Mouse (Mus musculus): ENCODE measurements around the gene Pnmt. TPM values are rescaled to one million over a fixed set of nuclear protein-coding genes. Genes with fewer than 3 reads are reported as not detected.
A peak's percentile ranks its signal among the peaks of the same experiment; 100 is the strongest.

Pnmt gene
- total and polyA plus RNA-seq, 2 experiments from 2014 or later, result 4.2 TPM; not detected in 1

DNA sequence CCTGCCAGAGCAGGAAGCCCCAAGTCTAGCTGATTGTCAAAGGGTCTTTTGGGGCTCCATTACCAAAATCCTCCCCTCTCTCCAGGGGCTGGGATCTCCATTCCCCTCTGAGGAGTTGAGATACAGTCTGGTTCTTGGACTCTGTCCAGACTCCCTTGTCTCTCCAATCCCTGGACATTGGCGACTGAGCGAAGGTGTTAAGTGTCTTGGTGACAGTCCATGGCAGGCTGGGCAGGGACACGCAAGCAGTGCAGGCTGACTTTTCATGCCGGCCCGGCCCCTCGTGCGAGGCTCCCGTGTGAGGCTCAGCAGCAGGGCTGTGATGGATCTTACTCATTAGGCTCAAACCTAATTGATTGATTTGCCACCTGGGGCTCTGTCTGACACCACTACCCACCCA, 12.0 kb upstream of the Pnmt start:
- peaks cover 60% of the 10 kb centered on the region for H3K4me1 ChIP-seq (ENCODE audit: control insufficient read depth, insufficient read depth)
- H3K27me3 ChIP-seq (ENCODE audit: control insufficient read depth, insufficient read depth, low read length), result no peaks in the 10 kb centered on the region
- peaks cover 34% of the 10 kb centered on the region for H3K36me3 ChIP-seq (replicated peaks; ENCODE audit: control insufficient read depth, insufficient read depth, low read length)
- ATAC-seq (ENCODE audit: insufficient read depth, low read depth) (peak; percentile 65), DNase-seq (ENCODE audit: low spot score) (peak; percentile 84)
- H3K4me2 ChIP-seq (ENCODE audit: low read depth, low read length), result no peak overlapping the region
- 33% methylated on average over 8 of the region's 8 CpGs for WGBS
- no peak overlapping the region for H3K4me3 ChIP-seq (ENCODE audit: low read depth, low read length)
- no peak overlapping the region for H3K9ac ChIP-seq (replicated peaks; ENCODE audit: low read depth, low read length)
- H3K9me3 ChIP-seq (replicated peaks; ENCODE audit: control insufficient read depth, low read length), result no peaks in the 10 kb centered on the region
- H3K27ac ChIP-seq (ENCODE audit: low read depth), result peak overlapping the region; percentile 71
- TF ChIP-seq EP300 (IDR thresholded peaks at IDR 0.05; ENCODE audit: low read depth) (no peak), CTCF (IDR thresholded peaks at IDR 0.05; ENCODE audit: low read depth) (no peak)

DNA sequence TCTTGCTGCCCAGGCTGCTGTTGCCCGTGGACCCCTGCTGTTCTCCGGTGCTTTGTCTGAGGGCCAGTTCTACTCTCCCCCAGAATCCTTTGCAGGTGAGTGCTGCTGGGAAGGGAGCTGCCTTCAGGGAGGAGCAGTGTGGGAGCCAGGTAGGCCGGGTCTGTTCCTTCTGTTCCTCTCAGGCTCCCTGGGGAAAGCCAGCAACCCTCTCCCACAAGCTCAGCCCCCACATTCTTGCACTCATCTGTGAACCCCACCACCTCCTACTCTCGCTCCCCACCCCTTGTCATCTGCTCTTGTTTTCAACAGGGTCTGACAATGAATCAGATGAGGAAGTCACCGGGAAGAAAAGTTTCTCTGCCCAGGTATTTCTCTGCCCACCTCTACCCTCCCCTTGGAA, 9.5 kb upstream of the Pnmt start:
- H3K27ac ChIP-seq (ENCODE audit: low read depth), result peak overlapping the region; percentile 81
- TF ChIP-seq CTCF (IDR thresholded peaks at IDR 0.05; ENCODE audit: low read depth), result no peak
- TF ChIP-seq EP300 (IDR thresholded peaks at IDR 0.05; ENCODE audit: low read depth), result no peak
- H3K4me1 ChIP-seq (ENCODE audit: control insufficient read depth, insufficient read depth), result peaks cover 75% of the 10 kb centered on the region

DNA sequence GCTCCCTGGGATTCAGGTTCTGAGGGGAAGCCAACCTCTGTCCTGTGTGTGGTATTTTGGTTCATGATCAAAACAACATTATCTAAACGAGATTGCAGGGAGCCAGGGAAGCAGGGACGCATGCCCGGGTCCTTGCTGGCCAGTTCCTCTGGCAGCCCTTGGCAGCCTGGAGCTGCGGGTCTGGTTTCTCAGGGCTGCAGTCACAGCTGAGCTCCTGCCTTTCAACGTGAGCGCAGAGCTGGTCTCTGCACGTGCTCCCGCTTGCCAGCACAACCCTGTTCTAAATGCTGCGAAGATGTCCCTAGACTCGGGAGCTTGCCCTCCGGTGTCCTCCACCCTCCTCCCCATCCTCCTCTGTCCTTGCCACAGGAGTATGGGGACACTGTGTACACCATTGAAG, 8.5 kb upstream of the Pnmt start:
- H3K27me3 ChIP-seq (ENCODE audit: control insufficient read depth, insufficient read depth, low read length), result no peaks in the 10 kb centered on the region
- H3K9me3 ChIP-seq (replicated peaks; ENCODE audit: control insufficient read depth, low read length), result no peaks in the 10 kb centered on the region
- 28% methylated on average over 11 of the region's 11 CpGs for WGBS
- H3K36me3 ChIP-seq (replicated peaks; ENCODE audit: control insufficient read depth, insufficient read depth, low read length), result peaks cover 47% of the 10 kb centered on the region
- H3K4me2 ChIP-seq (ENCODE audit: low read depth, low read length), result no peak overlapping the region
- H3K4me3 ChIP-seq (ENCODE audit: low read depth, low read length), result no peak overlapping the region
- peak; percentile 52 for ATAC-seq (ENCODE audit: insufficient read depth, low read depth)
- peak; percentile 45 for DNase-seq (ENCODE audit: low spot score)
- peaks cover 72% of the 10 kb centered on the region for H3K4me1 ChIP-seq (ENCODE audit: control insufficient read depth, insufficient read depth)
- peak overlapping the region; percentile 81 for H3K27ac ChIP-seq (ENCODE audit: low read depth)
- TF ChIP-seq CTCF (IDR thresholded peaks at IDR 0.05; ENCODE audit: low read depth), result no peak
- no peak for TF ChIP-seq EP300 (IDR thresholded peaks at IDR 0.05; ENCODE audit: low read depth)
- no peak overlapping the region for H3K9ac ChIP-seq (replicated peaks; ENCODE audit: low read depth, low read length)

More for the DNA sequence above, 9.5 kb upstream of the Pnmt start:
- peaks cover 47% of the 10 kb centered on the region for H3K36me3 ChIP-seq (replicated peaks; ENCODE audit: control insufficient read depth, insufficient read depth, low read length)
- no peak overlapping the region for H3K4me2 ChIP-seq (ENCODE audit: low read depth, low read length)
- DNase-seq (ENCODE audit: low spot score) (peak; percentile 2), ATAC-seq (ENCODE audit: insufficient read depth, low read depth) (no peak)
- H3K9ac ChIP-seq (replicated peaks; ENCODE audit: low read depth, low read length), result 0 out of 2 replicates have a peak overlapping the region, but pooled peaks have one; percentile 13
- no peaks in the 10 kb centered on the region for H3K9me3 ChIP-seq (replicated peaks; ENCODE audit: control insufficient read depth, low read length)
- no peak overlapping the region for H3K4me3 ChIP-seq (ENCODE audit: low read depth, low read length)
- no peaks in the 10 kb centered on the region for H3K27me3 ChIP-seq (ENCODE audit: control insufficient read depth, insufficient read depth, low read length)
- WGBS, result 65% methylated on average over 5 of the region's 5 CpGs

GRCm38 (mm10) chr11:98379379-98379778, 6.9 kb upstream of the Pnmt start:
- H3K27ac ChIP-seq (ENCODE audit: low read depth), result peak overlapping the region; percentile 88
- H3K9ac ChIP-seq (replicated peaks; ENCODE audit: low read depth, low read length), result no peak overlapping the region

GRCm38 (mm10) chr11:98380106-98380505, 6.1 kb upstream of the Pnmt start:
- no peak overlapping the region for H3K4me3 ChIP-seq (ENCODE audit: low read depth, low read length)
- H3K27ac ChIP-seq (ENCODE audit: low read depth), result peak overlapping the region; percentile 88
- H3K27me3 ChIP-seq (ENCODE audit: control insufficient read depth, insufficient read depth, low read length), result no peaks in the 10 kb centered on the region
- WGBS, result 52% methylated on average over 6 of the region's 6 CpGs
- ATAC-seq (ENCODE audit: insufficient read depth, low read depth), result 0 out of 2 replicates have a peak, but pooled peaks have one; percentile 13
- H3K4me2 ChIP-seq (ENCODE audit: low read depth, low read length), result no peak overlapping the region
- no peaks in the 10 kb centered on the region for H3K9me3 ChIP-seq (replicated peaks; ENCODE audit: control insufficient read depth, low read length)
- no peak for TF ChIP-seq CTCF (IDR thresholded peaks at IDR 0.05; ENCODE audit: low read depth)
- TF ChIP-seq EP300 (IDR thresholded peaks at IDR 0.05; ENCODE audit: low read depth), result no peak
- peaks cover 59% of the 10 kb centered on the region for H3K4me1 ChIP-seq (ENCODE audit: control insufficient read depth, insufficient read depth)
- peaks cover 47% of the 10 kb centered on the region for H3K36me3 ChIP-seq (replicated peaks; ENCODE audit: control insufficient read depth, insufficient read depth, low read length)
- no peak overlapping the region for H3K9ac ChIP-seq (replicated peaks; ENCODE audit: low read depth, low read length)
- peak; percentile 69 for DNase-seq (ENCODE audit: low spot score)

More at GRCm38 (mm10) chr11:98379379-98379778, 6.9 kb upstream of the Pnmt start:
- peaks cover 47% of the 10 kb centered on the region for H3K36me3 ChIP-seq (replicated peaks; ENCODE audit: control insufficient read depth, insufficient read depth, low read length)
- H3K4me2 ChIP-seq (ENCODE audit: low read depth, low read length), result no peak overlapping the region
- 62% methylated on average over 7 of the region's 7 CpGs for WGBS
- H3K9me3 ChIP-seq (replicated peaks; ENCODE audit: control insufficient read depth, low read length), result no peaks in the 10 kb centered on the region
- ATAC-seq (ENCODE audit: insufficient read depth, low read depth) (0 out of 2 replicates have a peak, but pooled peaks have one; percentile 21), DNase-seq (ENCODE audit: low spot score) (peak; percentile 50)
- H3K4me3 ChIP-seq (ENCODE audit: low read depth, low read length), result no peak overlapping the region
- H3K27me3 ChIP-seq (ENCODE audit: control insufficient read depth, insufficient read depth, low read length), result no peaks in the 10 kb centered on the region
- TF ChIP-seq EP300 (IDR thresholded peaks at IDR 0.05; ENCODE audit: low read depth), result no peak
- TF ChIP-seq CTCF (IDR thresholded peaks at IDR 0.05; ENCODE audit: low read depth), result no peak
- peaks cover 66% of the 10 kb centered on the region for H3K4me1 ChIP-seq (ENCODE audit: control insufficient read depth, insufficient read depth)

GRCm38 (mm10) chr11:98381651-98382050, 4.6 kb upstream of the Pnmt start:
- ATAC-seq (ENCODE audit: insufficient read depth, low read depth) (no peak), DNase-seq (ENCODE audit: low spot score) (no peak)
- Histone ChIP-seq H3K9me3 (replicated peaks; ENCODE audit: control insufficient read depth, low read length) (no peaks in the 10 kb centered on the region), H3K27ac (ENCODE audit: low read depth) (peak overlapping the region; percentile 25; the same call in 1 of the 2 replicates), H3K27me3 (ENCODE audit: control insufficient read depth, insufficient read depth, low read length) (no peaks in the 10 kb centered on the region), H3K9ac (replicated peaks; ENCODE audit: low read depth, low read length) (no peak overlapping the region), H3K4me1 (ENCODE audit: control insufficient read depth, insufficient read depth) (peaks cover 53% of the 10 kb centered on the region), H3K4me3 (ENCODE audit: low read depth, low read length) (no peak overlapping the region), H3K36me3 (replicated peaks; ENCODE audit: control insufficient read depth, insufficient read depth, low read length) (peaks cover 34% of the 10 kb centered on the region), H3K4me2 (ENCODE audit: low read depth, low read length) (no peak overlapping the region)
- WGBS, result 92% methylated on average over 2 of the region's 2 CpGs
- TF ChIP-seq EP300 (IDR thresholded peaks at IDR 0.05; ENCODE audit: low read depth) (no peak), CTCF (IDR thresholded peaks at IDR 0.05; ENCODE audit: low read depth) (no peak)

Data from heart, postnatal 0 days (tissue).